Mouse (Mus musculus) liver, adult 10 weeks (tissue): ENCODE measurements around the gene Itih3. TPM values are rescaled to one million over a fixed set of nuclear protein-coding genes. Genes with fewer than 3 reads are reported as not detected.

ENCODE experiments used
- polyA plus RNA-seq: library from polyadenylated mRNA; stranded (reverse); fragments of 350-450 nt; fragmentation: Illumina TruSeq; extraction: RNeasy Lipid Tissue Mini Kit (QIAGEN cat#74804); gene quantifications from one replicate; pipeline ENCODE4 v1.2.3, GENCODE M21; 2014; ENCODE audit warnings: low read depth, low replicate concordance

Gene Itih3
- 223 TPM for polyA plus RNA-seq

DNA sequence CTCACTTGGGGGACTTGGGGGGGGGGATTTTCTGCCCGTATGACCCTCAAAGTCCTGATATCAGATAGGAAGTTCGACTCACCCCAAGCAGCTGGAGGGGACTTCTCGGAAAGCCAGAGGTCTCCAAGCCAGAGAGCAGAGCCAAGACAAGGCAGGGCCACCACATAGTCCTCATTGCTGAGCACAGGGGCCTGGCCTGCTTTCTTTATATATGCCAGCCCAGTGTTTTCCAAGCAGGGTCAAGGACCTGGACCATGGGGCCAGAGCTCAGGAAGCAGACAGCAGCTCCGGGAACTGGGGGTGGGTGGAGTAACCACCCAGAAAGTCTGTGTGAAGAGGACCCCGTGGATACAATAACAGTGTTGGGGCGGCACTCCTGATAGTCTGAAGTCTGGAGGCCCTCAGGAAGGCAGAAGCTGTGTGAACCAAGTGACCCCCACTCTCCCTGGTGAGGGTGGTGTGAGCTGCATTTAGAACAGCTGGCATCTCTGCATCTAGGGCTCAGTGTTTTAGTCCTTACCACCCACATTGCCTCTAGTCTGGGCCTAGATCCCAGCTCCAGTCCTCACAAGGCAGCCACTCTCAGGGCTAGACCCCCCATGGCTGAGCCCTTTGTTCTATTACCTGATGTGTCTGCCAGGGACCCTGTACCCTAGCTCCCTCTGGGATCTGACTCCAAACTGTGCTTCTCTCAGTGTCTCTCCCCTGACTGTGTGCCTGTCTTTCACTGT, at the start of gene Itih3:
Itih3 (minus strand) TSS at position 386 of the 731 bp plus-strand sequence.

DNA sequence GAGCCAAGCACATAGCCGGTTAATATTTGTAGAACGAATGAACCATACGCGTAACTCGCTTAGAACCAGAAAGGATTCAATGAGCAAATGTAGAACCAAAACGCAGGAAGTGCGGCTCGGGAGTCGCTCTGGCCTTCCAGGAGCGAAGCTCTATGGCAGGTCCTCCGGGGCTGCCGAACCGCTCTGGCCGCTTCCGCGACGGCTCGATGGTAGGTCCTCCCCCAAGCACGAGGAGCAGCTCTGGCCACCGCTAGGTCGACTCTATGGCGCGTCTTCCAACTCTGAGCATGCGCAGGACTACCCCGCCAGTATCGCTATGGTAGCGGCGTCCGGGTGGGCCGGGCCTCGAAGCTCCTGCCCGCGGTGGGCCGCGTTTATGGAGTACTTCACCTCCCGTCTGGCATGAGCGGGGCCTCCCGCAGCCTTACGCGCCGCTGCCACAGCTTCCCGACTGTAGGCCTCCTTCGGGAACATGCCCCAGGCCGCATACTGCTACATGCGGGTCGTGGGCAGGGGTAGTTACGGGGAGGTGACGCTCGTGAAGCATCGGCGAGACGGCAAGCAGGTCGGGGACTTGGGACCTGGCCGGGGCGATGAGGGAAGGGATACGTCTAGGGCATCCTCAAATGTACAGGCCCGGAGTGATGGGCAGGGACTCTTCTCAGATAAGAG, 27.7 kb upstream of the Itih3 start, which contains the start of gene Nek4:
Nek4 (plus strand) TSS at position 224 of the 672 bp plus-strand sequence.

DNA sequence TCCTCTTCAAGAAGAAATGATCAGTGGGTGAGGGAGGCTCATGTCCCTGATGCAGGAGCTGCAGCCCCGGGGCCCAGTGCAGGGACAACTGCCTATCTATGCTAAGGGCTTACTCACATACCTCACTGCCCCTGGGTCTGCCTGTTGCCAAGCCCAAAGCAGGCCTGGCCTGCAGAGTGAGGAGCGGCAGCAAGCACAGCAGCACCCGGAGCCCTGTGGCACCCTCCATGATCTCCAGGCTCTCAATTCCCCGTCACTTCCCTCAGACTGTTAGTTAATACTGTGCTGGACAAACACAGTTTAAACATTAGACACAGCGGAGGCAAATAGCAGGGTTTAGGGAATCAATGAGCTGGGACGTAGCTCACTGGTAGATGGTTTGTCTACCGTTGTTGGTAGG, 19.5 kb upstream of the Itih3 start, which contains the start of gene Itih1:
Itih1 (minus strand) TSS at position 252 of the 400 bp plus-strand sequence.

GRCm38 (mm10) chr14:30886204-30886603, 37.4 kb downstream of the Itih3 start, which contains the start of gene Itih4:
Gene Itih4 (plus strand): TSS chr14:30886476.

GRCm38 (mm10) chr14:30878958-30879571, 44.5 kb downstream of the Itih3 start, which contains the start of gene Mustn1:
Gene Mustn1 (plus strand): TSS chr14:30879200.

Other genes starting within 250 kb of the Itih3 start
- gene Sfmbt1, start 208.9 kb downstream of the Itih3 start, polyA plus RNA-seq: 10.7 TPM
- gene Tmem110, start 98.2 kb downstream of the Itih3 start, polyA plus RNA-seq: 2.7 TPM
- 1.3 TPM for gene Mustn1, start 44.6 kb downstream of the Itih3 start, polyA plus RNA-seq
- gene Itih4, start 37.3 kb downstream of the Itih3 start, polyA plus RNA-seq: 463 TPM
- gene Itih1, start 19.5 kb upstream of the Itih3 start, polyA plus RNA-seq: 104 TPM
- gene Nek4, start 27.6 kb upstream of the Itih3 start, polyA plus RNA-seq: 11.2 TPM
- 24.5 TPM for gene Glt8d1, start 77.6 kb upstream of the Itih3 start, polyA plus RNA-seq
- gene Spcs1, start 77.9 kb upstream of the Itih3 start, polyA plus RNA-seq: 263 TPM
- gene Pbrm1, start 95.4 kb upstream of the Itih3 start, polyA plus RNA-seq: 18.6 TPM
- 73.8 TPM for gene Gnl3, start 95.4 kb upstream of the Itih3 start, polyA plus RNA-seq
- gene Smim4, start 205.2 kb upstream of the Itih3 start, polyA plus RNA-seq: 5.5 TPM
- gene Nt5dc2, start 207.3 kb upstream of the Itih3 start, polyA plus RNA-seq: not detected
- gene Stab1, start 244.9 kb upstream of the Itih3 start, polyA plus RNA-seq: 10.0 TPM